Mouse (Mus musculus) NIH3T3 (cell line): Measurements from ENCODE around the gene Ankrd53.
"Not testable (repeated sequence)": the region's sequence is repeated elsewhere in the genome, so short reads cannot be mapped to it uniquely, and the experiment has no call there.

Source experiments
- DNase-seq: peaks from one replicate; pipeline ENCODE4 v3.0.0-alpha.2; 2012; ENCODE audit warnings: low read depth

The Ankrd53 gene

DNA sequence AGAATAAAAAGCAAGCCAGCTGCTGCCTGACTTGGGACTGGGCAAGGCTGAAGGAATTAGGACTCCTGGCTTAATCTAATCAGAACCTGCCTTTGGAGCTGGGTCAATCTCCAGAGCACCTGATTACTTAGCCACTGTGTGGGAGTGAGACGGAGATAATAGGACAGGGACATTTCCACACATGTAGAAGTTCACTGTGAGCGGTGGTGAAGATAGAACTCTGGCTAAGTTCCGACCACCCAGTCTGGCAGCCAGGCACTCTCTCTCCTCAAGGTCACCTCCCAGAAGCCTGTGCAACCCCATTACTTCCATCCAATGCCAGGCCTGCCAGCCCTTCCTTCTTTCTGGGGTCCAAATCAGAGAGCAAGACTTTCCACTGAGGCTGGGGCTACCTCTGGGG, 4.5 kb downstream of the Ankrd53 start:
- DNase-seq: no peak

DNA sequence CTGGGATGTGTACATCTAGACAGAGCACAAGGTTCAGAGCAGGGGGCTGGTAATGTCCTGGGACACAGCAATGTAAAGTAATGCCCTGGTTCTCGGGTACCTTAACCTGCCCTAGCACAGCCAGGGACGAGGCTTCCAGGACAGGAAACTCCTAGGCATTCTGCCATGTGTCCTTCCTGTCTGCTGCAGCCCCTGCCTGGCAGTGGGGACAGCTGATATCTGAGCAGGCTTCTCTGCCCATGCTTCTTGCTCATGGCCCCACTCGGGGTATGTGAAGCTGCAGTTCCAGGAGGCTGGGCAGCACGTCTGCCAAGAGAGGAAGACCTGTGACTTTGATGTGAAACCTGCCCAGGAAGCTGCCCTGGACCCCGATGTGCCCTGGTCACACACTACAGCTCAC, 6.0 kb downstream of the Ankrd53 start:
- DNase-seq: no peak

- DNase-seq: peak; percentile 76
Observed at GRCm38 (mm10) chr6:83774126-83774525, 11.7 kb downstream of the Ankrd53 start.

DNA sequence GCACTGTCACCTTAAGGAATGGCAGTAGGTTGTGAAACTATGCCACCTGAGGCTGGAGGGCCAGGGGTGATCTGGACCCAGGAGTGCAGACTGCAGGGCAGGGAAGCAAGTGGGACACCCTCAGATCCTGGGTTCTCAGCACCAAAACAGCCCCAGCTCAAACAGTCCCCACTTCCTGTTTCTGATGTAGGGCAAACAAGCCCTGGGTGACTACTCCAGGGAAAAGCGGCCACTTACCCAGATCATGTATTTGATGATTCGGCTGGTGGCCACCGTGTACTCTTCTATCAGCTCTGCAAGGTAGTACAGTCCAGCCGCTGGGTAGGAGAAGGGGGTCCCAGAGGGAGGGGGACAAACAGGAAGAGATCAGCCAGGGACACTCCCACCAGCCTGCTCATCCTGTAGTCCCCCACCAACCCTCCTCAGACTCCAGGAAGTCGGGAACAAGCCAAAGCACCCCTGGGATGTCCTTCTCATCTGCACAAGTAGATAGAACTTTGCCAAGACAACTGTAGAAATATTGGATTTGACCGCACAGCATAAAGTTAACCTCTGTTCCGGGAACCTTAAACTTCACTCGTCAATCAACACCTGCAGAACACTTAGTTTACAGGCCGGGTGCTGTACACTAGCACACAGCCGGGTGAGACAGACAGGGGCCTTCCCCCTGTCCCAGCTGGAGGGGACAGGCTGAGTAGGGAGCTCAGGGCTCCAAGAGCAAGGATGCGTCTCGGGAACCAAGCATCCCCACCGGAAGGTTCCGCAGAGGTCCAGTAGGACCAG, 12.5 kb downstream of the Ankrd53 start:
- no peak for DNase-seq

DNA sequence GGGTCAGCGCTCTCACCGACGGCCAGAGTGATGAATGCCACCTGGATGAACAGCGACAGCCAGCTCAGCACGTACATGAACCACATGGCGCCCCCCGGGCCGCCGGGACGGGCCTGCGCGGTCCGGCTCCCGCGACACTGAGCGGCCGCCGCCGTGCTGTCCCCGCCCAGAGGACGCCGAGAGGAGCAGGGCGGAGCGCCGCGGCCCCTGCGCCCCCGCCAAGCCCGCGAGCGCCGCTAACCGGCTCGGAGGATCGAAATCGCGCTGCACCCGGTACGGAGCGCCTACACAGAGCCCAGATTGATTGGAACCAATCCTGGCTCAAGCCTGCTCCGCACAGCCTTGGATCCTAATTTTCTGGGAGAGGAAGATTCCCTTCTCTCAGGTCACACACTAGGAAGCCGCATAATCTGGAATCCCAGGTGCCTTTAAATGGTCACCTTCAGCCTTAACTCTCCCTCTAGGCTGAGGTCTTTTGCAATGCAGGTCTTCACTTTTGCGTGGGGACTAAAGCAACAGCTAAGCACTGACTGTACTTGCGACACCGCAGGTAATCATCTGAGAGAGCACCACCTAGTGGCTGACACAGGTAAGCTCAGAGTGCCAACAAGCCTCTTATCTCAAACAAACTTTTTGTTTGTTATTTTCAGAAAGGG, 13.3 kb downstream of the Ankrd53 start, which contains the start of gene Tex261:
Tex261 (minus strand) TSS at position 176 of the 656 bp plus-strand sequence.
- DNase-seq: peak; percentile 96

DNA sequence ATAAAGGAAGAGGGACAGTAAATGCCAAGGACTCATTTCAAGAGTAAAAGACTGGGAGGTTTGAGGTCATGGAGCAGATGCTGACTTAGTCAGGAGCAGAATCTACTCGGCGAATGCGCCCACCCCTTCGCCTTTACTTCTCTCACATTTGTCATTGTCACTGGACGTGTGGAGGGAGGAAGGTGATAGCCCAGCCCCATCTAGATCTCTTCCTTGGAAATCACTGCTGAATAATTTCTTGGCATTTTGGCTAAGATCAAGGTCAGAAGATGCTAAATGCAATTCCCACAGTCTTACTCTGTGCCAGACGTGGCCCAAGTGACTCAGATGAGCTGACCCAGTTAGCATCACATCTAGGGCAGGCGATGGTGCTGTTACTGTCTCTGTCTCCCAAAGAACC, 15.9 kb downstream of the Ankrd53 start:
- no peak for DNase-seq

DNA sequence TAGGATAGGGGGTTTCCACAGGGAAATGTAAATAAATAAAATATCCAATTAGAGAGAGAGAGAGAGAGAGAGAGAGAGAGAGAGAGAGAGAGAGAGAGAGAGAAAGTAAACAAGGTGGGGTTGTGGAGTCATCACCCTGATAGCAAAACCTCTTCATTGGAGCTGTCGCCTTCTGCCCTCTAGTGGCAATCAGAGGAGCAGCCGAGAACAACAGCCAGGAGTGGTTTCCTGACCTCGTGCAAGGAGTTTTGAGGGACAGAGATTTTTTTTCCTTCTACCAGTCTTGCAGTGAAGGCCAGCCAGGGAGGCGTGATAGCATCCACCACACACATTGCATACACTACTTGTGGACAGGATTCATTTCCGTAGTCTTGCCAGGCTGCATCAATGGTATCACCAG, 16.6 kb downstream of the Ankrd53 start:
- DNase-seq: peak; percentile 80

GRCm38 (mm10) chr6:83786426-83786825, 24.0 kb downstream of the Ankrd53 start:
- no peak for DNase-seq

DNA sequence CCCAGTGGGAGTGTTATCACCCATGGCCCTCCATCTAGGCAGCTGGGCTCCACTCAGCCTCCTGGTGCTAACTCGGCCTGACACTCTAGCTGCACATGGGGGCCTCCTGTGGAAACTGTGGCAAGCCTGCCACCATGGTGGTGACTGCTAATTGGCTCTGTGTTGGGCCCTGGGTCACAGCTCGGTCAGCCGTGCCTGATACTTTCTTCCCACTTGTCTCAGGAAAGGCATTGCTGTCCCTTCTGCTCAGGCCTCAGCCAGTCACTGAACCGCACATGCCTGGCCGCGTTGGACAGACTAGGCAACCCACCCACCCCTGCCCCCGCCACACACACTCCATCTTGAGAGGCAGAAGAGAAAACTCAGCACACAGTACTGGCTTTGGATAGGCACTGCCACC, 26.1 kb downstream of the Ankrd53 start:
- no peak for DNase-seq

DNA sequence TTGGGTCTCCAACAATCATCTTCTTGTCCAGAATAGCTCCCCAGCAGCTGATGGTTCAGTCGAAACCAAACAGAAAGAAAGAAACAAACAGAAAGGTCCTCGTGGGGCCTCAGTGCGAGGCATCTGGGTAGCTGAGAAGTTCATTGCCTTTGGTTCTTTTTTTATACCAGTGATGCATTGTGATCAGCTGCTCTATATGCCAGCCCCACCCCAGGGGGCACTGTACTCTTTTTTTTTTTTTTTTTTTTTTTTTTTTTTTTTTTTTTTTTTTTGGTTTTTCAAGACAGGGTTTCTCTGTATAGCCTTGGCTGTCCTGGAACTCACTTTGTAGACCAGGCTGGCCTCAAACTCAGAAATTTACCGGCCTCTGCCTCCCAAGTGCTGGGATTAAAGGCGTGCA, 28.1 kb downstream of the Ankrd53 start:
- not testable (repeated sequence) for DNase-seq

DNA sequence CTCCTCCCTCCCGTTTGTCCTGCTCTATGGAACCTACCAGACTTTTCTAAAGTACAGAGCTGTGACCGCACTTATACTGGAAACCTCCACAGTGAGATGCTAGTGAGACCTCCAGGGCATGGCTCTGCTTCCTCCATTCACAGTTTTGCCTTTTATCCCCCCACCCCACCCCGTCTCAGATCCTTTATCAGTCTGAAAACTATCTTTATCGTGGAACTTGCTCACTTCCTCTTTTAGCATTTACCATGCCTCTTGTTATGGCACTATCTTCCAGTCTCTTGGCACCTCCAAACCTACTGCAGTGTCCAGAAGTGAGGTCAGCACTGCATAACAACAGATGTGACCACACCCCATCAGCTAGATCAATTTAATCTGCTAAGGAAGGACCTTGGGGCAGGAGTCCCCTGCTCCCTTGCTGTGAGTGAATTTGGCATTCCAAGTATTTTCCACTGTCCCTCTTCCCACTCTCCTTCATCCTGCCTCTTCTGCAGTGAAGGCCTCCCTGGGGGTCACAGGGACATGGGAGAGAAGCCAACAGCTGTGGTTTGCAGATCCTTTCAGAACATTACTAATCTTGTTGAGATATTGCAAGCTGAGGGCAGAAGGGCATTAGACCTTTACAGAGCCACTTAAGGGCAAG, 28.9 kb downstream of the Ankrd53 start:
- no peak for DNase-seq

- DNase-seq: peak; percentile 99
Observed at GRCm38 (mm10) chr6:83794760-83795296, 32.4 kb downstream of the Ankrd53 start, which contains the start of gene Nagk. Gene Nagk (plus strand): TSS chr6:83794982.

DNA sequence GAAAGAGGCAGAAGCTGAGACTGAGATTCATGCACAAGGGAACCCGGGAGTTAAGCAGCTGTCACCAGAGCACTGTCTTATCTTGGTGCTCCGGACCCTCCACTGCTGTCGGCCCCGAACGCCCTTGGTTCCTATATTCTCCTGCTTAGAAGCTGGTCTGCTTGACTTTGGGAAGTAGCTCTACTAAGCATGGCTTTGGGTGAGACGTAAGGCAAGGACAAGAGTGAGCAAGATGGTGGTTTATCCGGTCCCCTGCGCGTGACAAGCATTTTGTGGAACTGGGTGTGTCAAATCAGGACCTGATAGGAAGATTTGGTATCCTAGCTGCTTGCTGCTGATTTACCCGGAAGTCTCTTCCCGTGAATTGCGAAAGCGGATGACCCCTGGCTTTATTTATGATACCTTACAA, 33.1 kb downstream of the Ankrd53 start:
- peak; percentile 75 for DNase-seq

GRCm38 (mm10) chr6:83796686-83797085, 34.2 kb downstream of the Ankrd53 start:
- DNase-seq: peak; percentile 44

DNA sequence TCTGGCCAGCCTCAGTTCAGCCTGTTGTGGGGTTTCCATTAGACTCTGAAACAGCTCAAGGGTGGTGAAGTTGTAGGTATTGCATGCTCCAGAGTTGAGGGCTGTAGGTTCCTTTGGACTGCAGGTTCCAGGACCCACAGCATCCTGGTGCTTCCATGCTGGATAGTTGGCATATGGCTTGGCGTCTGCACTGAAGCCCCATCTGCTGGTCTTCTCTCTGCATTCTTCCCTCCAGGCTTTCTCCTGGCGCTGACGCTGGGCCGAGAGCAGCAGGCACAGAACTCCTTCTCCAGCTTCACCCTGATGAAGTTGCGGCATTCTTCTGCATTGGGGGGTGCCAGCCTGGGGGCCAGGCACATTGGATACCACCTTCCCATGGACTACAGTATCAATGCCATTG, 39.6 kb downstream of the Ankrd53 start:
- DNase-seq: no peak

DNA sequence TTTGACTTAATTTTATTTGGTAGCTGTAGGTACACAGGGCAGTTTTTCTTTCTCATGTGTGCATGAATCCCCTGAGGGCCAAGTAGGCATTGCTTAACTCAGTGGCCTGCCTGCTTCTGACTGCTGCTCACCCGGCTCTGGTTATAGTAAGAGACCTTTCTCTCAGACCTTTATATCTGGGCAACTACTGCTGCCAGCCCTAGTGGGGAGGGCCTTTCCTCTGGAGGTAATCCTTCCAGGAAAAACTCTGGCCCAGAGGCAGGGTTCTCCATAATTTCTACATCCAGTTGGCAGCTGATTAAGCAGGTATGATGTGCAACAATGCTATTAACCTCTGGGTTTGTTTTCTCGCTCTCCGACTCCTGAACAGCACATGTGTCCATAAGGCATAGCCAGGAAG, 40.4 kb downstream of the Ankrd53 start:
- no peak for DNase-seq

- DNase-seq: no peak
Observed at GRCm38 (mm10) chr6:83815801-83816200, 53.4 kb downstream of the Ankrd53 start.
